Mouse (Mus musculus) forelimb bud, embryonic 11.5 days (tissue): ENCODE data around the gene Slc39a11.

Experiments
- DNase-seq: peaks from one replicate; pipeline ENCODE4 v3.0.0-alpha.2; 2012; ENCODE audit warnings: low read depth, low spot score

Gene Slc39a11

DNA sequence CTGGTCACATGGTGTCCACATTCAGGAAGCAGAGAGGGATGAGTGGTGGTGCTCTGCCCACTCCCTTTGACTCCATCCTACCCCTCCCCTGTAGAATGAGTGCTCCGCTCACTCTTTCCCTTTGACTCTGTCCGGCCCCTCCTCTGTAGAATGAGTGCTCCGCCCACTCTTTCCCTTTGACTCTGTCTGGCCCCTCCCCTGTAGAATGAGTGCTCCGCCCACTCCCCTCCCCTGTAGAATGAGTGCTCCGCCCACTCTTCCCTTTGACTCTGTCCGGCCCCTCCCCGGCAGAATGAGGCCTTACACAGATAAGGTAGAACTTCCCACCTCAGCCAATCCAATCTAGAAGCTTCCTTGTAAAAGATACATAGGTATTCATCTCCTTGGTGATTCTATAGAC is 137.7 kb downstream of the Slc39a11 start:
- DNase-seq = no peak

GRCm38 (mm10) chr11:113510969-113511625 is 138.8 kb downstream of the Slc39a11 start:
- no peak for DNase-seq

GRCm38 (mm10) chr11:113510249-113510648 is 139.6 kb downstream of the Slc39a11 start:
- no peak for DNase-seq

GRCm38 (mm10) chr11:113507716-113508480 is 142.0 kb downstream of the Slc39a11 start:
- DNase-seq = no peak

- no peak for DNase-seq
Observed at GRCm38 (mm10) chr11:113505551-113506160, 144.2 kb downstream of the Slc39a11 start.

- DNase-seq = no peak
Observed at GRCm38 (mm10) chr11:113504459-113505062, 145.3 kb downstream of the Slc39a11 start.

- DNase-seq = no peak
Observed at GRCm38 (mm10) chr11:113502968-113503367, 146.9 kb downstream of the Slc39a11 start.

GRCm38 (mm10) chr11:113500631-113501305 is 149.1 kb downstream of the Slc39a11 start:
- no peak for DNase-seq

GRCm38 (mm10) chr11:113498889-113499288 is 151.0 kb downstream of the Slc39a11 start:
- no peak for DNase-seq

GRCm38 (mm10) chr11:113494021-113494546 is 155.8 kb downstream of the Slc39a11 start:
- no peak for DNase-seq

GRCm38 (mm10) chr11:113490530-113491520 is 159.1 kb downstream of the Slc39a11 start:
- DNase-seq = no peak

DNA sequence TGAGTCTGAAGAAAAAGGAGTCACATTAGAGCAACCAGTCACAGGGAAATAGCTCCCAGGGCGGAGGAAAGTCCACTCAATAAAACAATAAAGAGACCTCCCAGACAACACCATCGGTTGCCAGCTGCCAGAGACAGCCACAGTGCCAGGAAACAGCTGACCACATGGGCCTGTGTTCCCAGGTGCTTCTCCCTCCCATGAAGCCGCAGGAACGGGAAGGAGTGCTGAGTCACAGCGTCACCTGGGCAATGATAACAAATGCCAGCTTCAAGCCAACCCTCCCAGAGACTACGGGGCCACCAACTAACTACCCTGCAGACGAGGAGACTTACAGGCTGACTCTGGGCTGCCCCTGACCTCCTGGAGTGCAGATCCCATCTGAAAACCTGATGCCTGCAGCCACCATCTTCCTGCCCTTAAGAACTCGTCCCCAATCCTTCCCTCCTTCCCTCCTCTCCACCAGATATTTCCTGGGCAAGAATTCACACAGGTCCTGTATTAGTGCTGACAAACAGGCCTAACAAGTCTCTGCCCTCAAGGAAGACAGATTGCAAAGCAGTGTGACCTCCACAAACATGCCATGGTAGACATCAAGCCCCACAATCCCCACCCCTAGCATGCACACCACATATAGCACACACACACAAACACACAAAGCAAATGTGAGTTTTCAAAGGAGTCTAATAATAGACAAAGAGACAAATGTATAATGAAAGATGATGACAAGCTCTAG is 162.1 kb downstream of the Slc39a11 start:
- no peak for DNase-seq

- DNase-seq = no peak
Observed at GRCm38 (mm10) chr11:113484037-113484436, 165.8 kb downstream of the Slc39a11 start.

DNA sequence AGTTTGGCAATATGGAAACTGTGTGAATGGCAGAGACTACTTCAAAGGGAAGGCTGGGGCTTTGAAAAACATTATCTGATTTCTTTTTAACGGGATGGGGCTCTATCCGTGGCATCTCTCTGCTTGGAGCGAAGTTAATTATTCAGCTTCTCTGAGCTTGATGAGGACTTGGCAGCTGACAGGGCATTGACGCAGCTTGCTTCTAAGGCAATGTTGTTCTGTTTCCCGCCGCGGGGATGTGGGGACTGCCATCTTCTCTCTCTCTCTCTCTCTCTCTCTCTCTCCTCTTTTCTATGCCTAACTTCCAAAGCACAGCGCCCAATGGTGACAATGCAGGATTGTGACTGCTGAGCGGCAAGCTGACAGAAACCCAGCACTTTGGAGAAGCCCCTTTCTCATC is 172.3 kb downstream of the Slc39a11 start:
- DNase-seq = no peak

- no peak for DNase-seq
Observed at GRCm38 (mm10) chr11:113476720-113477119, 173.2 kb downstream of the Slc39a11 start.

- no peak for DNase-seq
Observed at GRCm38 (mm10) chr11:113475491-113475890, 174.4 kb downstream of the Slc39a11 start.

DNA sequence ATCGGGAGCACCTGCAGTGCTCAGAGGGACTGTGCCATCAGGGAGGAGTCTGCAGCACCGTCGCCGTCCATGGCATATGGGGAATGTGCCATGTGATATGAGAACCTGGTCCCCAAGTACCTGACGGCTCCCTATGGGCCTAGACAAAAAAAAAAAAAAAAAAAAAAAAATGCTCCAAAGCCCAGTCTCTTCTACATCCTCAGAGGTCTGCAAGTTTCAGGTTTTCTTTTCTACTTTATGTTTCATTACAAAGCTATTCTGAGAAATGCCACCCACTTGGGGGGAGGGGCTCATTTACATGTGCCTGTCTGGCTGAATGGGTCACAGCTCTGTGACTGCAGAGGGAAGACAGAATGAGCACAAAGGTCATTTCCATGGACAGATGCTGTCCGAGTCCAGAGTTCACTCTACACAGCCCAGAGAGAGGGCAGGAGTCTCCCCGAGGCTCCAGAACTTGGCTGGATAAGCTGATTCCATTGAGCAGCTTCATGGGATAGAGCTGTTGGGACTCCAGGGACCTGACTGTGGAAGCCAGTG is 175.8 kb downstream of the Slc39a11 start:
- DNase-seq = no peak

GRCm38 (mm10) chr11:113471936-113472335 is 177.9 kb downstream of the Slc39a11 start:
- no peak for DNase-seq
